Mouse (Mus musculus) stomach, postnatal 0 days (tissue): Measurements from ENCODE around the gene Gm21981. TPM values are rescaled to one million over a fixed set of nuclear protein-coding genes. Genes with fewer than 3 reads are reported as not detected.

ENCODE experiments used
- ATAC-seq: fragments of 200-750 bp; cut with Nextera tagmentation; 2 replicates; pipeline ENCODE4 v1.8.0; 2017; ENCODE audit not compliant: low FRiP score, low TSS enrichment
- DNase-seq: peaks from one replicate; pipeline ENCODE4 v3.0.0-alpha.2; 2016; ENCODE audit warnings: low spot score
- H3K27ac ChIP-seq: fragments of 300-500 bp; sonication (generic); replicated peaks from 2 replicates; pipeline ENCODE4 v1.5.1; 2014; ENCODE audit warnings: mild to moderate bottlenecking, control low read depth
- H3K27me3 ChIP-seq: fragments of 300-500 bp; sonication (generic); 2 replicates; pipeline ENCODE4 v1.6.1; 2014; ENCODE audit warnings: low read length; ENCODE audit not compliant: control insufficient read depth, insufficient read depth
- H3K36me3 ChIP-seq: fragments of 300-500 bp; sonication (generic); 2 replicates; pipeline ENCODE4 v1.6.1; 2014; ENCODE audit warnings: low read length, mixed read lengths; ENCODE audit not compliant: control insufficient read depth, insufficient read depth
- H3K4me1 ChIP-seq: fragments of 300-500 bp; sonication (generic); replicated peaks from 2 replicates; pipeline ENCODE4 v1.6.1; 2014; ENCODE audit warnings: antibody characterized with exemption; ENCODE audit not compliant: control insufficient read depth, insufficient read depth
- H3K4me2 ChIP-seq: fragments of 300-500 bp; sonication (generic); replicated peaks from 2 replicates; pipeline ENCODE4 v1.6.1; 2014; ENCODE audit warnings: low read depth, mild to moderate bottlenecking, control low read depth, moderate library complexity
- H3K4me3 ChIP-seq: fragments of 300-500 bp; sonication (generic); 2 replicates; pipeline ENCODE4 v1.5.1; 2014; ENCODE audit warnings: low read depth, low read length, control low read depth
- H3K9ac ChIP-seq: fragments of 300-500 bp; sonication (generic); 2 replicates; pipeline ENCODE4 v1.6.1; 2014; ENCODE audit warnings: mild to moderate bottlenecking, low read length, control low read depth, mixed read lengths
- H3K9me3 ChIP-seq: fragments of 300-500 bp; sonication (generic); 2 replicates; pipeline ENCODE4 v1.6.1; 2016; ENCODE audit warnings: low read length; ENCODE audit not compliant: control insufficient read depth
- CTCF ChIP-seq: IDR thresholded peaks from 2 replicates; pipeline ENCODE4 v1.5.1; 2016; ENCODE audit warnings: antibody characterized with exemption, low read depth, mild to moderate bottlenecking, moderate library complexity
- EP300 ChIP-seq: optimal IDR thresholded peaks from 2 replicates; pipeline ENCODE3; 2016; ENCODE audit warnings: antibody characterized with exemption
- WGBS: fragments of 180-500 bp; shearing (Covaris S2); extraction: QIAGEN DNeasy Blood & Tissue Kit; methylation state at CpG from one replicate; pipeline ENCODE4 v1.1.7; 2014; 5-methylcytosine and 5-hydroxymethylcytosine counted together
- polyA plus RNA-seq: library from polyadenylated mRNA; unstranded; fragments of >200 nt; fragmentation: Nextera tagmentation; extraction: Ambion mirVana; gene quantifications from 2 replicates; pipeline ENCODE4 v1.2.1, GENCODE M21; 2015

Gm21981 gene
- 0.16 TPM in 1 of 2 replicates, not detected in the other for polyA plus RNA-seq

DNA sequence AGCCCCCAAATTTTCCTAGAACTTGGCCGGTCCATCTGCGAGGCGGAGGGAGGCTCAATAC lies at the start of gene Gm21981:
Gene Gm21981, minus strand, starts transcription at position 14 of the 61 bp plus-strand sequence.
- Histone ChIP-seq H3K36me3 (no peaks in the 10 kb centered on the region), H3K4me3 (peak within 1 kb of the TSS; percentile 77), H3K4me2 (peak within 1 kb of the TSS; percentile 87), H3K27me3 (no peaks in the 10 kb centered on the region), H3K4me1 (no peaks in the 10 kb centered on the region), H3K27ac (no peak within 1 kb of the TSS), H3K9ac (peak within 1 kb of the TSS; percentile 82), H3K9me3 (no peaks in the 10 kb centered on the region)
- TF ChIP-seq CTCF (0 out of 2 replicates have a peak, but pooled peaks have one; percentile 19), EP300 (no peak)
- ATAC-seq (no peak), DNase-seq (no peak)
- WGBS = 2% methylated on average over 3 of the region's 3 CpGs

DNA sequence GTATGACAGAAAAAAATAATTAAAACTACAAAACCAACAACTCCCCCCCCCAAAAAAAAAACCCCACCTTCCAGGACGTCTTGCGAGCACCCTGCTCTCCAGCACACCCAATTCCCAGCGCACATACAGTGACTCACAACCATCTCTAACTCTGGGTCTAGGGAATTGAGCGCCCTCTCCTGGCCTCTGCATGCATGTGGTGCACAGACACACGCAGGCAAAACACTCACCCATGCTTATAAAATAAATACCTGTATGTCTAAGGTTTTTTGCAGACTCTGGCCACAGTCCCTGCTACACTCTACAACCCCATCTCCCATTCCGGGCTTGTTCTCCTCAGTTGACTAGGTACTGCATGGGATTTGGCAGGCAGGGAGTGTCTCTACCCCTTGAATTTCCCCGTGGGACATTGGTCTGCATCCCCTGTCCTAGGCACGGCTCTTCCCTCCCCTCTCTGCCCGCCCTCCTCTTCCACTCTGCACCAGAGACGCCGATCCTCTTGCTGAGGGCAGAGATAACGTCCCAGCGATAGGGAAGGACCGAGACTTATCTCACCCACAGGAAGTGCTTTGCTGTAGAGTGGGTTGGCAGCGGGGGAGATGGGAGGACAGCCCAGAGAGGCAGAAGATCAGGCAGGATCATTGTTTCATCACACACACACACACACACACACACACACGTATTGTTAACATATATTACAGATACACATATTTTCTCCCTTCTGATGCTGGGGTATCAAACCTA lies 48.9 kb upstream of the Gm21981 start:
- Histone ChIP-seq H3K4me2 (no peak overlapping the region), H3K27me3 (no peaks in the 10 kb centered on the region), H3K4me1 (peaks cover 3% of the 10 kb centered on the region), H3K9me3 (no peaks in the 10 kb centered on the region), H3K4me3 (no peak overlapping the region), H3K9ac (no peak overlapping the region), H3K27ac (no peak overlapping the region), H3K36me3 (no peaks in the 10 kb centered on the region)
- TF ChIP-seq EP300 (no peak), CTCF (peak; percentile 61)
- DNase-seq (no peak), ATAC-seq (no peak)
- WGBS = 39% methylated on average over 16 of the region's 16 CpGs

- Histone ChIP-seq H3K27me3 (no peaks in the 10 kb centered on the region), H3K4me3 (no peak overlapping the region), H3K9me3 (no peaks in the 10 kb centered on the region), H3K36me3 (no peaks in the 10 kb centered on the region), H3K4me2 (no peak overlapping the region), H3K4me1 (peaks cover 3% of the 10 kb centered on the region), H3K9ac (no peak overlapping the region), H3K27ac (no peak overlapping the region)
- ATAC-seq (no peak), DNase-seq (no peak)
- WGBS = 92% methylated on average over 2 of the region's 2 CpGs
- no peak for TF ChIP-seq EP300
- TF ChIP-seq CTCF = peak; percentile 40
Measured at GRCm38 (mm10) chr17:47740186-47740585, 45.9 kb upstream of the Gm21981 start.

- 27% methylated on average over 20 of the region's 20 CpGs for WGBS
- H3K4me1 ChIP-seq = peaks cover 3% of the 10 kb centered on the region
Measured at GRCm38 (mm10) chr17:47738879-47739798, 44.9 kb upstream of the Gm21981 start.

GRCm38 (mm10) chr17:47738066-47738878 lies 44.0 kb upstream of the Gm21981 start:
- ATAC-seq (peak; percentile 28), DNase-seq (peak; percentile 56)
- peak overlapping the region; percentile 72 for H3K9ac ChIP-seq
- TF ChIP-seq EP300 (no peak), CTCF (no peak; the same call in 1 of the 2 replicates)
- peak overlapping the region; percentile 78 for H3K4me3 ChIP-seq
- peaks cover 3% of the 10 kb centered on the region for H3K4me1 ChIP-seq
- peak overlapping the region; percentile 91 for H3K4me2 ChIP-seq
- no peaks in the 10 kb centered on the region for H3K9me3 ChIP-seq
- H3K27me3 ChIP-seq = no peaks in the 10 kb centered on the region
- WGBS = under 1% methylated on average over 58 of the region's 61 CpGs
- H3K36me3 ChIP-seq = no peaks in the 10 kb centered on the region
- peak overlapping the region; percentile 90 for H3K27ac ChIP-seq

More at GRCm38 (mm10) chr17:47738879-47739798, 44.9 kb upstream of the Gm21981 start:
- Histone ChIP-seq H3K36me3 (no peaks in the 10 kb centered on the region), H3K4me2 (peak overlapping the region; percentile 91), H3K27me3 (no peaks in the 10 kb centered on the region), H3K9me3 (no peaks in the 10 kb centered on the region), H3K4me3 (peak overlapping the region; percentile 78), H3K9ac (peak overlapping the region; percentile 72), H3K27ac (peak overlapping the region; percentile 90)
- no peak for TF ChIP-seq EP300
- DNase-seq (no peak), ATAC-seq (no peak)
